Mouse (Mus musculus) lung, postnatal 0 days (tissue): ENCODE measurements around the gene Tmem104.

ENCODE experiments used
- CTCF ChIP-seq: IDR thresholded peaks from 2 replicates; pipeline ENCODE4 v1.5.1; 2016; ENCODE audit warnings: antibody characterized with exemption, mild to moderate bottlenecking
- EP300 ChIP-seq: IDR thresholded peaks from 2 replicates; pipeline ENCODE4 v1.6.1; 2016; ENCODE audit warnings: antibody characterized with exemption, mild to moderate bottlenecking, control low read depth

DNA sequence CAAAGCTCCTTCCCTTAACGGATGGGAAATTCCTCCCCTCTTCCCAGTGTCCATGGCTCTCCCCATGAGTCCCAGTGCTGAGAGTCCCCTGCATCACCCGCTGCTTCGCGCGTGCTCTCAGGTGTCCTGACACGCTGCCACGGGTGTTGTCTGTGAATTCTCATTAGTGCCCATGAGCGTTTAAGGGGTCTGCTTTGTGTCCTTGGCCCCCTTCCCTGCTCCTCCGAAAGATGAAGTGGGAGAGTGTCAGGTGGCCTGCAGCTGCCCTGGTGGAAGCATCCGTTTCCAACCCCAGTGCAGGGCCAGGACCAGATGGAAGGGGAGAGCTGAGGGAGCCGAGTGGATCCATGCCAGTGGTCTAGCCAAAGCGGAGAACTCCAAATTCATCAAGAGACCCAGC lies 20.8 kb downstream of the Tmem104 start:
- no peak for TF ChIP-seq CTCF
- TF ChIP-seq EP300: no peak
